Mouse (Mus musculus) Patski (cell line): Measurements from ENCODE around the gene Atp6v0a1. TPM values are rescaled to one million over a fixed set of nuclear protein-coding genes. Genes with fewer than 3 reads are reported as not detected.

Source experiments
- ATAC-seq: fragments of 100-300 bp; one replicate; pipeline ENCODE4 v1.8.0; 2021
- CTCF ChIA-PET: fragments of 350-600 bp; sonication (Branson Sonifier 250); formaldehyde crosslinking; loops from one replicate; lab custom pipeline; 2022; ENCODE audit warnings: inconsistent platforms; lab: Charles Lee
- POLR2A ChIA-PET: fragments of 350-600 bp; sonication (Branson Sonifier 250); formaldehyde crosslinking; loops from one replicate; lab custom pipeline; 2022; ENCODE audit warnings: antibody characterized with exemption, inconsistent platforms; lab: Charles Lee
- DNase-seq: peaks from one replicate; pipeline ENCODE4 v3.0.0-alpha.2; 2011; ENCODE audit warnings: low read depth, low spot score
- H3K27me3 ChIP-seq: fragments of 371-371 bp; one replicate; pipeline ENCODE4 v1.5.1; 2021
- CTCF ChIP-seq: fragments of 100-300 bp; IDR thresholded peaks from one replicate; pipeline ENCODE4 v1.5.1; 2021
- in situ Hi-C: fragments of 300-500 bp; cut with MboI; formaldehyde crosslinking; loops from 3 replicates; pipeline ENCODE4 v1.11.1; 2018; ENCODE audit warnings: low pct_unique_long_range_greater_than_20kb, mixed read lengths
- polyA plus RNA-seq: library from polyadenylated mRNA; unstranded; gene quantifications from one replicate; pipeline ENCODE4 v1.2.3, GENCODE M21; 2021

Gene Atp6v0a1
- polyA plus RNA-seq, 1 experiment from 2014 or later = 141 TPM

- no peak for ATAC-seq
- ChIA-PET POLR2A (interaction anchor here (0.5 to 1.1 kb wide), 3 partner anchors 17 to 41 kb away, joined by 4 to 6 read pairs (median 5); no protein-coding TSS in a partner anchor), CTCF (interaction anchor here (1.2 to 1.8 kb wide), 4 partner anchors 9 to 87 kb away, joined by 3 to 5 read pairs (median 4); no protein-coding TSS in a partner anchor)
- no peak for TF ChIP-seq CTCF
- DNase-seq = no peak
- H3K27me3 ChIP-seq = no peaks in the 10 kb centered on the region
- in situ Hi-C loops = no loop called here
Measured at GRCm38 (mm10) chr11:100967881-100968420, 41.3 kb upstream of the Atp6v0a1 start.

DNA sequence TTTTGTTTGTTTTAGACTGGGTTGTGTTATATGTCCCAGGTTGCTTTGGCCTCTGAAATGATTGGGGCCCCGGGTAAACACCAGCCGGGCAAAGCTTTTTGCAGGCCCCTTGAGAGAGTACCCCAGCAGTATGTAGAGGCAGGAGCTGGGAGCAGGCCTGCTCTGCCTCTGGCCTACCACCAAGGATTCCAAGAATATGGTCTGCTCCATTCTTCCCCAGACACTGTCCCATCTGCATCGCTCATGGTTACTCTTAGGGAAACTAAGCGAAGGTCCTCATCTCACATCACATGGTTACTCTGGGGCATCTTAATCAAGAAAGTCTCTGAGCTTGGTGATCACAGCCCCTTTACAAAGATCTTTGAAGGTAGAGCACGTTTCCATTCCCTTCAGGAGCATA is 40.8 kb upstream of the Atp6v0a1 start:
- no peak for TF ChIP-seq CTCF
- ATAC-seq (no peak), DNase-seq (no peak)
- in situ Hi-C loops = no loop called here
- H3K27me3 ChIP-seq = no peaks in the 10 kb centered on the region
- ChIA-PET CTCF (interaction anchor here (1.2 to 1.8 kb wide), 4 partner anchors 9 to 86 kb away, joined by 3 to 5 read pairs (median 4); no protein-coding TSS in a partner anchor), POLR2A (interaction anchor here (0.6 to 1.1 kb wide), 3 partner anchors 18 to 170 kb away, joined by 4 to 8 read pairs (median 6); no protein-coding TSS in a partner anchor)

- ChIA-PET POLR2A (interaction anchor here (0.6 to 1.3 kb wide), 5 partner anchors 31 to 171 kb away, joined by 3 to 8 read pairs (median 4); no protein-coding TSS in a partner anchor), CTCF (interaction anchor here (1.2 to 1.8 kb wide), 4 partner anchors 10 to 98 kb away, joined by 3 to 4 read pairs (median 4); no protein-coding TSS in a partner anchor)
- ATAC-seq (no peak), DNase-seq (no peak)
- TF ChIP-seq CTCF = no peak
- in situ Hi-C loops = no loop called here
- no peaks in the 10 kb centered on the region for H3K27me3 ChIP-seq
Measured at GRCm38 (mm10) chr11:100969189-100969743, 40.0 kb upstream of the Atp6v0a1 start.

GRCm38 (mm10) chr11:100969744-100970556 is 39.3 kb upstream of the Atp6v0a1 start:
- ChIA-PET CTCF (interaction anchor here (1.1 to 1.9 kb wide), 4 partner anchors 9 to 97 kb away, joined by 3 to 4 read pairs (median 4); no protein-coding TSS in a partner anchor), POLR2A (interaction anchor here (0.7 to 1.3 kb wide), 5 partner anchors 32 to 99 kb away, joined by 3 to 5 read pairs (median 3); partner anchors contain the start of gene Naglu)
- ATAC-seq = peak; percentile 44
- DNase-seq = no peak
- H3K27me3 ChIP-seq = no peaks in the 10 kb centered on the region
- in situ Hi-C loops = loop anchor here (10.0 kb wide), 1 partner anchor 205 kb away; the partner anchor contains the start of genes Ccr10, Cntnap1 and Plekhh3
- no peak for TF ChIP-seq CTCF

DNA sequence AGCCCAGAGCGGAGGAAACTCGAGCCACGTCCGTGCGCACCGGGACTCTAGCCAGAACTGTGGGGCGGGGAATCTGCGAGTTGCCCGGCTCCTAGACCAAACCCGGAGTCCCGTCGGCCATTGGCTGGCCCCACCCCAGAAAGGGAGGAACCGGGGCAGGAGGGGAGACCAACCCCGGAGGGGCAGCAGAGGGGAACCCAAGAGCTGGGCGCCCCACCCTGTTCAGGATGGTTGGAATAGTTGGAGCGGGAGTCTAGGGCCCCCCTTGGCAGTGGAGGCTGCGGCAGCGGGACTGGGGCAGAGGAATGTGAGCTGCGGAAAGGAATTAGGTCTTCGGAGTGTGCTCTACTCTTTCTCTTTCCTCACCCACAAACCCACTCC is 38.7 kb upstream of the Atp6v0a1 start, which contains the start of gene Cavin1:
TSS of gene Cavin1 (minus strand) at position 331 of the 381 bp plus-strand sequence.
- ChIA-PET CTCF (interaction anchor here (0.7 to 1.9 kb wide), 4 partner anchors 8 to 17 kb away, joined by 3 to 4 read pairs (median 4); no protein-coding TSS in a partner anchor), POLR2A (interaction anchor here (1.1 kb wide), 1 partner anchor 35 kb away, joined by 3 read pairs; no protein-coding TSS in a partner anchor)
- in situ Hi-C loops = loop anchor here (10.0 kb wide), 1 partner anchor 204 kb away; the partner anchor contains the start of genes Ccr10, Cntnap1 and Plekhh3
- no peak for TF ChIP-seq CTCF
- ATAC-seq (peak; percentile 88), DNase-seq (no peak)
- H3K27me3 ChIP-seq = no peaks in the 10 kb centered on the region

GRCm38 (mm10) chr11:100971455-100971854 is 37.8 kb upstream of the Atp6v0a1 start:
- DNase-seq = no peak

GRCm38 (mm10) chr11:100973245-100973644 is 36.0 kb upstream of the Atp6v0a1 start:
- ATAC-seq (no peak), DNase-seq (no peak)
- ChIA-PET POLR2A (no interaction called here), CTCF (interaction anchor here (0.7 kb wide), 1 partner anchor 17 kb away, joined by 3 read pairs; no protein-coding TSS in a partner anchor)
- in situ Hi-C loops = loop anchor here (10.0 kb wide), 1 partner anchor 202 kb away; the partner anchor contains the start of genes Ccr10, Cntnap1 and Plekhh3
- TF ChIP-seq CTCF = no peak
- H3K27me3 ChIP-seq = no peaks in the 10 kb centered on the region

More at GRCm38 (mm10) chr11:100971455-100971854, 37.8 kb upstream of the Atp6v0a1 start:
- TF ChIP-seq CTCF = no peak
- no peaks in the 10 kb centered on the region for H3K27me3 ChIP-seq
- ATAC-seq = no peak
- in situ Hi-C loops = loop anchor here (10.0 kb wide), 1 partner anchor 203 kb away; the partner anchor contains the start of genes Ccr10, Cntnap1 and Plekhh3
- POLR2A ChIA-PET = interaction anchor here (0.8 kb wide), 1 partner anchor 8 kb away, joined by 3 read pairs; no protein-coding TSS in a partner anchor
- CTCF ChIA-PET = interaction anchor here (1.2 to 1.9 kb wide), 2 partner anchors 8 to 9 kb away, joined by 4 read pairs; no protein-coding TSS in a partner anchor

DNA sequence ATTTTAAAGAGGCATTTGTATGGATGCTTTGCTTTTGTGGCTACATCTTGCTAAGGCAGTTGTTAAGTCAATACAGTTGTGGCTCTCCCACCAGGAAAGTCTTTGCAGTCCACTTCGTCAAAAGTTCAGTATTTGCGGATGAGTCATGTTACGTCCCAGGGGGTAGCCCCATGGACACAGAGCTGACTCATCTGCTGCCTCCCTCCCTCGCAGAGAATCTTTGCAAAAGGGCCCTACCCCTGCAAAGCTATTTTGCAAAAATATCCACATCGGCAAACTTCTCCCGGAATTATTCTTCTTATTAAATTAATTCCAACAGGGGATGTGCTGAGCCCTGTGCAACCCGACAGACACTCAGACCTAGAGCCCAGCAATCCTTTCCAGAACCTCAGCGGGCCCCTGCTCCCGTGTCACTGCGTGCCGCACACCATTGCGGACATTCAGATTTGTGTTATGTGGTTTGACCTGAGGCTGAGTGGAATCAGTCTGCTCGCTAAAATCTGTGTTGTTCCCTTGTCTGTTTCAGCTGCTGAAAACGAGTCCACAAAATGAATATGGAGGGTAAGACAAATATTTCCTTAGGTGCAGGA is 34.8 kb upstream of the Atp6v0a1 start:
- ChIA-PET CTCF (interaction anchor here (0.9 to 1.7 kb wide), 3 partner anchors 24 to 86 kb away, joined by 3 to 4 read pairs (median 4); no protein-coding TSS in a partner anchor), POLR2A (interaction anchor here (0.7 kb wide), 2 partner anchors 31 to 146 kb away, joined by 3 read pairs; no protein-coding TSS in a partner anchor)
- no peak for DNase-seq
- ATAC-seq = no peak
- in situ Hi-C loops = loop anchor here (10.0 kb wide), 1 partner anchor 200 kb away; the partner anchor contains the start of genes Ccr10, Cntnap1 and Plekhh3
- TF ChIP-seq CTCF = no peak
- no peaks in the 10 kb centered on the region for H3K27me3 ChIP-seq

GRCm38 (mm10) chr11:100975241-100975640 is 34.0 kb upstream of the Atp6v0a1 start:
- ATAC-seq (no peak), DNase-seq (no peak)
- ChIA-PET CTCF (interaction anchor here (1.7 kb wide), 1 partner anchor 23 kb away, joined by 4 read pairs; no protein-coding TSS in a partner anchor), POLR2A (no interaction called here)
- TF ChIP-seq CTCF = no peak
- in situ Hi-C loops = loop anchor here (5.0 to 10.0 kb wide), 2 partner anchors 37 to 200 kb away; partner anchors contain the start of genes Ccr10, Cntnap1 and Plekhh3
- no peaks in the 10 kb centered on the region for H3K27me3 ChIP-seq
